Mouse (Mus musculus) forebrain, postnatal 0 days (tissue): Measurements from ENCODE around the gene Supt5. TPM values are rescaled to one million over a fixed set of nuclear protein-coding genes. Genes with fewer than 3 reads are reported as not detected.

ENCODE experiments used
- ATAC-seq: fragments of 200-750 bp; cut with Nextera tagmentation; 2 replicates; pipeline ENCODE4 v1.8.0; 2017; ENCODE audit warnings: mild to moderate bottlenecking, moderate library complexity
- DNase-seq: peaks from one replicate; pipeline ENCODE4 v3.0.0-alpha.2; 2015
- H3K27ac ChIP-seq: fragments of 300-500 bp; sonication (generic); 2 replicates; pipeline ENCODE4 v1.5.1; 2014; ENCODE audit warnings: low read depth, mild to moderate bottlenecking, antibody characterized with exemption, low read length, moderate library complexity, mixed read lengths
- H3K27me3 ChIP-seq: fragments of 300-500 bp; sonication (generic); 2 replicates; pipeline ENCODE4 v1.6.1; 2014; ENCODE audit warnings: mild to moderate bottlenecking, low read length, mixed read lengths; ENCODE audit not compliant: insufficient read depth
- H3K36me3 ChIP-seq: fragments of 300-500 bp; sonication (generic); 2 replicates; pipeline ENCODE4 v1.6.1; 2014; ENCODE audit warnings: mild to moderate bottlenecking, moderate library complexity; ENCODE audit not compliant: insufficient read depth
- H3K4me1 ChIP-seq: fragments of 300-500 bp; sonication (generic); 2 replicates; pipeline ENCODE4 v1.6.1; 2014; ENCODE audit warnings: antibody characterized with exemption; ENCODE audit not compliant: insufficient read depth
- H3K4me2 ChIP-seq: fragments of 300-500 bp; sonication (generic); 2 replicates; pipeline ENCODE4 v1.6.1; 2014; ENCODE audit warnings: low read depth, mild to moderate bottlenecking, moderate library complexity
- H3K4me3 ChIP-seq: fragments of 300-500 bp; sonication (generic); 2 replicates; pipeline ENCODE4 v1.5.1; 2014; ENCODE audit warnings: low read depth, low read length, mixed read lengths
- H3K9ac ChIP-seq: fragments of 300-500 bp; sonication (generic); 2 replicates; pipeline ENCODE4 v1.6.1; 2014; ENCODE audit warnings: mild to moderate bottlenecking
- H3K9me3 ChIP-seq: fragments of 300-500 bp; sonication (generic); 2 replicates; pipeline ENCODE4 v1.6.1; 2016; ENCODE audit warnings: low read length
- CTCF ChIP-seq: sonication (generic); IDR thresholded peaks from 2 replicates; pipeline ENCODE4 v1.5.1; 2016; ENCODE audit warnings: antibody characterized with exemption, control low read depth, low read depth
- WGBS: fragments of 180-500 bp; shearing (Covaris S2); extraction: QIAGEN DNeasy Blood & Tissue Kit; methylation state at CpG from one replicate; pipeline ENCODE4 v1.1.7; 2014; 5-methylcytosine and 5-hydroxymethylcytosine counted together
- polyA plus RNA-seq: library from polyadenylated mRNA; unstranded; fragments of >200 nt; fragmentation: Nextera tagmentation; extraction: Ambion mirVana; gene quantifications from 2 replicates; pipeline ENCODE4 v1.2.1, GENCODE M21; 2015
- total RNA-seq: library from RNA; depleted of rRNA; stranded (reverse); fragments of >200 nt; gene quantifications from 2 replicates; pipeline ENCODE4 v1.2.3, GENCODE M21; 2014

Supt5 gene
- total and polyA plus RNA-seq, 2 experiments from 2014 or later, result 83.3 to 111 TPM

- peaks cover 23% of the 10 kb centered on the region for H3K4me1 ChIP-seq
- no peaks in the 10 kb centered on the region for H3K9me3 ChIP-seq
- H3K27me3 ChIP-seq, result peaks cover 4% of the 10 kb centered on the region; the same call in 1 of the 2 replicates
- ATAC-seq (peak; percentile 64), DNase-seq (peak; percentile 84)
- peak overlapping the region; percentile 79 for H3K27ac ChIP-seq
- H3K36me3 ChIP-seq, result no peaks in the 10 kb centered on the region
- TF ChIP-seq CTCF, result peak; percentile 10; the same call in 1 of the 2 replicates
- H3K9ac ChIP-seq, result peak overlapping the region; percentile 70
- WGBS, result 2% methylated on average over 52 of the region's 53 CpGs
- peak overlapping the region; percentile 90 for H3K4me2 ChIP-seq
- H3K4me3 ChIP-seq, result peak overlapping the region; percentile 59
Measured at GRCm38 (mm10) chr7:28378769-28379651, 40.5 kb upstream of the Supt5 start.

GRCm38 (mm10) chr7:28378066-28378690 lies 39.6 kb upstream of the Supt5 start:
- peaks cover 4% of the 10 kb centered on the region; the same call in 1 of the 2 replicates for H3K27me3 ChIP-seq
- H3K4me3 ChIP-seq, result peak overlapping the region; percentile 59
- H3K9ac ChIP-seq, result peak overlapping the region; percentile 70
- no peak overlapping the region for H3K27ac ChIP-seq
- peaks cover 23% of the 10 kb centered on the region for H3K4me1 ChIP-seq
- 54% methylated on average over 32 of the region's 32 CpGs for WGBS
- H3K36me3 ChIP-seq, result no peaks in the 10 kb centered on the region
- no peaks in the 10 kb centered on the region for H3K9me3 ChIP-seq
- no peak for ATAC-seq
- H3K4me2 ChIP-seq, result peak overlapping the region; percentile 90
- TF ChIP-seq CTCF, result no peak
- DNase-seq, result no peak

GRCm38 (mm10) chr7:28377190-28378065 lies 38.9 kb upstream of the Supt5 start:
- 84% methylated on average over 18 of the region's 18 CpGs for WGBS
- Histone ChIP-seq H3K27ac (no peak overlapping the region), H3K9me3 (no peaks in the 10 kb centered on the region), H3K4me1 (peaks cover 23% of the 10 kb centered on the region), H3K4me3 (peak overlapping the region; percentile 59; the same call in 1 of the 2 replicates), H3K27me3 (peaks cover 4% of the 10 kb centered on the region; the same call in 1 of the 2 replicates), H3K36me3 (no peaks in the 10 kb centered on the region), H3K4me2 (peak overlapping the region; percentile 90), H3K9ac (0 out of 2 replicates have a peak overlapping the region, but pooled peaks have one; percentile 70)
- DNase-seq (no peak), ATAC-seq (no peak)
- TF ChIP-seq CTCF, result no peak

GRCm38 (mm10) chr7:28376011-28376771 lies 37.6 kb upstream of the Supt5 start:
- TF ChIP-seq CTCF, result no peak
- WGBS, result 9% methylated on average over 30 of the region's 30 CpGs

GRCm38 (mm10) chr7:28375176-28375921 lies 36.8 kb upstream of the Supt5 start:
- under 1% methylated on average over 36 of the region's 36 CpGs for WGBS
- H3K4me2 ChIP-seq, result peak overlapping the region; percentile 67
- no peak for TF ChIP-seq CTCF
- H3K27ac ChIP-seq, result peak overlapping the region; percentile 80
- H3K4me3 ChIP-seq, result peak overlapping the region; percentile 45
- H3K9ac ChIP-seq, result peak overlapping the region; percentile 53
- no peaks in the 10 kb centered on the region for H3K36me3 ChIP-seq
- peak; percentile 41 for ATAC-seq
- H3K4me1 ChIP-seq, result peaks cover 26% of the 10 kb centered on the region
- no peaks in the 10 kb centered on the region for H3K27me3 ChIP-seq
- no peaks in the 10 kb centered on the region for H3K9me3 ChIP-seq
- DNase-seq, result peak; percentile 82

More at GRCm38 (mm10) chr7:28376011-28376771, 37.6 kb upstream of the Supt5 start:
- Histone ChIP-seq H3K9me3 (no peaks in the 10 kb centered on the region), H3K27me3 (peaks cover 4% of the 10 kb centered on the region; the same call in 1 of the 2 replicates), H3K4me1 (peaks cover 18% of the 10 kb centered on the region), H3K27ac (peak overlapping the region; percentile 80), H3K9ac (peak overlapping the region; percentile 53), H3K36me3 (no peaks in the 10 kb centered on the region), H3K4me2 (peak overlapping the region; percentile 67), H3K4me3 (peak overlapping the region; percentile 45)
- peak; percentile 17 for DNase-seq
- ATAC-seq, result no peak
